Mouse (Mus musculus) spleen, adult 2 months (tissue): Measurements from ENCODE around the gene Itgb7.

Source experiments
- CTCF ChIP-seq: fragments of 200-500 bp; IDR thresholded peaks from 2 replicates; pipeline ENCODE4 v1.5.1; 2011; ENCODE audit warnings: mild to moderate bottlenecking, inconsistent platforms; ENCODE audit not compliant: insufficient read depth, insufficient read length, insufficient replicate concordance; ENCODE audit errors: extremely low read depth
- POLR2A ChIP-seq: fragments of 200-500 bp; IDR thresholded peaks from 2 replicates; pipeline ENCODE4 v1.6.1; 2011; ENCODE audit warnings: low read depth, low read length, inconsistent platforms

DNA sequence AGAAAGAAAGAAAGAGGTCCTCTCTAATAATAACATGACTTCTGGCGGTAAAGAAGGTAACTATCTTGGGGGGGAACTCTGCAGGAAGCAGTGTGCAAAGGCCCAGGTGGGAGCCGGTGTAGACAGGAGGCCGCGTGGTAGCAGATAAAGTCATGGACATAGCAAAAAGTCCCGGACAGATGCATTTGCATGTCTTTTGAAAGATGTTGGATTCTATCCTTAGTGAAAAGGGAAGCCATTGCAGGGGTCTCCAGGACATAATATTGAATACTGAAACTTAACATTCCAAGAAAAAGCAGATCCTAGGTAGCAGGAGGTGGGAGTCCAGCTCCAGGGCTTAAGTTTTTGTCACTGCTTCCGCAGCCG, 47.0 kb upstream of the Itgb7 start:
- TF ChIP-seq POLR2A (no peak), CTCF (no peak)
